Comparison of ENCODE assay signal across 8 mouse cellular contexts in genomic region chr9:58651993-58652392, GRCm38 (mm10).
DNase-seq lines count a peak whose midpoint lies in the region; ATAC-seq and TF ChIP-seq lines count a peak whose summit lies in the region.

No protein-coding gene starts in this region.

- no peaks in the 10 kb centered on the region for H3K27me3 ChIP-seq in hindbrain, postnatal 0 days (ENCODE audit: insufficient read depth, low read length)
- no peaks in the 10 kb centered on the region for H3K27me3 ChIP-seq in hindbrain, embryonic 10.5 days (ENCODE audit: insufficient read depth, poor library complexity, severe bottlenecking)

- H3K9me3 ChIP-seq in hindbrain, postnatal 0 days (ENCODE audit: low read length), result no peaks in the 10 kb centered on the region
- H3K9me3 ChIP-seq in hindbrain, embryonic 10.5 days, result no peaks in the 10 kb centered on the region

- H3K4me1 ChIP-seq in hindbrain, postnatal 0 days (ENCODE audit: insufficient read depth, low read length), result no peaks in the 10 kb centered on the region
- peaks cover 16% of the 10 kb centered on the region for H3K4me1 ChIP-seq in hindbrain, embryonic 10.5 days (replicated peaks)

- H3K9ac ChIP-seq in hindbrain, postnatal 0 days (replicated peaks; ENCODE audit: low read length), result no peak overlapping the region

- DNase-seq in hindbrain, postnatal 0 days (ENCODE audit: low spot score), result peak; percentile 92
- DNase-seq in hindbrain, embryonic 10.5 days (ENCODE audit: low spot score), result no peak
- peak; percentile 71 for DNase-seq in thymus, postnatal 0 days (ENCODE audit: low spot score)
- DNase-seq in thymus, adult 18-20 months, result no peak
- peak; percentile 61 to 78 for DNase-seq in cerebellum, postnatal 10 days
- DNase-seq in lung, postnatal 14 days, result peak; percentile 63
- no peak for DNase-seq in ovary, adult 18-20 months (ENCODE audit: low spot score)
- DNase-seq in adrenal gland, adult 8-10 months, result no peak

- ATAC-seq in hindbrain, postnatal 0 days, result no peak

- H3K4me2 ChIP-seq in hindbrain, postnatal 0 days (ENCODE audit: low read depth, low read length), result no peak overlapping the region

- no peak overlapping the region for H3K4me3 ChIP-seq in hindbrain, postnatal 0 days (ENCODE audit: low read length)
- no peak overlapping the region for H3K4me3 ChIP-seq in hindbrain, embryonic 10.5 days

- no peak overlapping the region for H3K27ac ChIP-seq in hindbrain, postnatal 0 days
- H3K27ac ChIP-seq in hindbrain, embryonic 10.5 days, result no peak overlapping the region

- peak; percentile 63 for TF ChIP-seq CTCF in hindbrain, postnatal 0 days (IDR thresholded peaks at IDR 0.05; ENCODE audit: low read depth)

- 50% methylated on average over 4 of the region's 4 CpGs for WGBS in hindbrain, postnatal 0 days
- 66% methylated on average over 4 of the region's 4 CpGs for WGBS in hindbrain, embryonic 10.5 days

- H3K36me3 ChIP-seq in hindbrain, postnatal 0 days (ENCODE audit: insufficient read depth, low read length), result peaks cover 2% of the 10 kb centered on the region; the same call in 1 of the 2 replicates
- H3K36me3 ChIP-seq in hindbrain, embryonic 10.5 days, result 0 out of 2 replicates have a peak, but pooled peaks cover 8% of the 10 kb centered on the region

Comparison
In these comparisons a context has a peak if more than half of its experiments do, and no peak if none do; other contexts are left out.
1. DNase-seq: peak in hindbrain, postnatal 0 days (single experiment), thymus, postnatal 0 days (single experiment), cerebellum, postnatal 10 days (2 of 2) and lung, postnatal 14 days (single experiment); none in hindbrain, embryonic 10.5 days (single experiment), thymus, adult 18-20 months (0 of 2), ovary, adult 18-20 months (single experiment) and adrenal gland, adult 8-10 months (single experiment).